Mouse (Mus musculus): ENCODE data around the gene Amdhd1. TPM values are rescaled to one million over a fixed set of nuclear protein-coding genes. Genes with fewer than 3 reads are reported as not detected.

Gene Amdhd1
- polyA plus RNA-seq, 1 experiment = 0.14 TPM

DNA sequence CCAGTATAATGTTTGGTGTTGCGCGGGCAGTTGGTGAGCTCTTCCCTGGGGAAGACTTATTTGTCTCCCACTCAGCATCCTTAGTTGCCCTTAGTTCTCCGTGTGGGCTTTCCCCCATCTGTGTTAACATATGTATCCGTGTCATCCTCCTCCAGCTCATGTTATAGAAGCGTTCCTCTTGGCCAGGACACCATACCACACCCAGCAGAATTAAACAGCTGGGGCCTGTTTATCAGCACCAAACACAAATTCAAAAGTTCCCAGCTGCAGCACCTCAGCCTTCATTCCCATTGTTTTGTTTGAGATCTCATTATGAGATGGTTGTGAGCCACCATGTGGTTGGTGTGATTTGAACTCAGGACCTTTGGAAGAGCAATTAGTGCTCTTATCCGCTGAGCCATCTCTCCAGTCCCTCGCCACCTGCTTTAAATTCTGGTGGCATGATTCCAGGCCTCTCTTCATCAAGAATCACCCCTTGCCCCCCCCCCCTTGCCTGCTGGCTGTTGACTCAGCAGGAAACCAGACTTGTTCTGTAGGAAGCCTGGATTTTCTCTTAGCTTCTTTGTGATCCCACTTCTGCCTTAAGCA is 31.4 kb downstream of the Amdhd1 start:
- no peaks in the 10 kb centered on the region for H3K27me3 ChIP-seq (ENCODE audit: control insufficient read depth, insufficient read depth, insufficient read length)
- no peaks in the 10 kb centered on the region for H3K36me3 ChIP-seq (ENCODE audit: control insufficient read depth, insufficient read depth)
- H3K4me2 ChIP-seq (ENCODE audit: low read depth) = no peak overlapping the region
- H3K4me3 ChIP-seq = no peak overlapping the region
- TF ChIP-seq MYOD1 (IDR thresholded peaks at IDR 0.05; ENCODE audit: control insufficient read depth in 1 of 3, insufficient read length in 2 of 3, low read depth in 2 of 3) = no peak
- no peak for TF ChIP-seq TCF3 (IDR thresholded peaks at IDR 0.05; ENCODE audit: insufficient read length, low read depth)
- no peak for TF ChIP-seq MYOG (IDR thresholded peaks at IDR 0.05; ENCODE audit: control insufficient read depth in 1 of 3, insufficient read depth in 1 of 3, insufficient read length in 2 of 3, low read depth in 2 of 3)
- TF ChIP-seq REST (IDR thresholded peaks at IDR 0.05; ENCODE audit: insufficient read depth, insufficient read length) = no peak
- TF ChIP-seq MAX (IDR thresholded peaks at IDR 0.05; ENCODE audit: low read depth) = no peak
- no peak for TF ChIP-seq E2F4 (IDR thresholded peaks at IDR 0.05; ENCODE audit: insufficient read depth)
- TF ChIP-seq TCF12 (IDR thresholded peaks at IDR 0.05; ENCODE audit: insufficient read depth, poor library complexity, severe bottlenecking) = no peak
- TF ChIP-seq SRF (IDR thresholded peaks at IDR 0.05; ENCODE audit: control insufficient read depth, insufficient read length, low read depth) = no peak
- no peak for TF ChIP-seq CEBPB (IDR thresholded peaks at IDR 0.05; ENCODE audit: insufficient read depth, poor library complexity, severe bottlenecking)
- TF ChIP-seq USF1 (IDR thresholded peaks at IDR 0.05; ENCODE audit: low read depth) = no peak
- TF ChIP-seq POLR2AphosphoS2 (IDR thresholded peaks at IDR 0.05; ENCODE audit: insufficient read length, low read depth) = no peak
- TF ChIP-seq POLR2A (IDR thresholded peaks at IDR 0.05; ENCODE audit: insufficient read length, low read depth) = no peak
- H3ac ChIP-seq (ENCODE audit: control insufficient read depth, insufficient read length) = no peak overlapping the region
- no peaks in the 10 kb centered on the region for H3K79me2 ChIP-seq (ENCODE audit: control insufficient read depth, insufficient read depth)

DNA sequence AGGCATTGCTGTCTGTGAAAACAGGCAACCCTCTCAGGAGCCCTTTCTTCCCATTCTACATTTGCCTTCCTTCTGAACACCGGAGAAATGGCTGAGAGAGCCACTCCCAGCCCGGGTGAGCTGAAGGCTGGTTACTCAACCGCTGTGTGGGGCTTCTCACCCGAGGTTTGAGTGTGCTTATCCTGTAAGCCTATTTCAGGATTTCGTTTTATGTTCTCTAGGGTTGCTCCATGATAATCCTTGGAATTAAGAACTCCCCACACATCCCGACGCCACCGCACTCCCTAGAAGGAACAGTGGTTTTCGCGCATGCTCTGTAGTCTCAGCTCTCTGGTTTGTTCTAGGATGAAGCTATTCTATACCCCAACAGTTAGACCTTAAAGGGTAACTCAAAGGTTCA is 38.5 kb downstream of the Amdhd1 start:
- no peak overlapping the region for H3K4me3 ChIP-seq
- no peaks in the 10 kb centered on the region for H3K27me3 ChIP-seq (ENCODE audit: control insufficient read depth, insufficient read depth, insufficient read length)
- TF ChIP-seq POLR2A (IDR thresholded peaks at IDR 0.05; ENCODE audit: insufficient read length, low read depth) = no peak
- no peak for TF ChIP-seq CEBPB (IDR thresholded peaks at IDR 0.05; ENCODE audit: insufficient read depth, poor library complexity, severe bottlenecking)
- no peak for TF ChIP-seq MAX (IDR thresholded peaks at IDR 0.05; ENCODE audit: low read depth)
- TF ChIP-seq USF1 (IDR thresholded peaks at IDR 0.05; ENCODE audit: low read depth) = no peak
- TF ChIP-seq MYOD1 (IDR thresholded peaks at IDR 0.05; ENCODE audit: control insufficient read depth in 1 of 3, insufficient read length in 2 of 3, low read depth in 2 of 3) = no peak
- TF ChIP-seq E2F4 (IDR thresholded peaks at IDR 0.05; ENCODE audit: insufficient read depth) = no peak
- no peak for TF ChIP-seq REST (IDR thresholded peaks at IDR 0.05; ENCODE audit: insufficient read depth, insufficient read length)
- no peak for TF ChIP-seq POLR2AphosphoS2 (IDR thresholded peaks at IDR 0.05; ENCODE audit: insufficient read length, low read depth)
- no peak for TF ChIP-seq TCF12 (IDR thresholded peaks at IDR 0.05; ENCODE audit: insufficient read depth, poor library complexity, severe bottlenecking)
- no peak for TF ChIP-seq SRF (IDR thresholded peaks at IDR 0.05; ENCODE audit: control insufficient read depth, insufficient read length, low read depth)
- TF ChIP-seq MYOG (IDR thresholded peaks at IDR 0.05; ENCODE audit: control insufficient read depth in 1 of 3, insufficient read depth in 1 of 3, insufficient read length in 2 of 3, low read depth in 2 of 3) = no peak
- TF ChIP-seq TCF3 (IDR thresholded peaks at IDR 0.05; ENCODE audit: insufficient read length, low read depth) = no peak
- no peak overlapping the region for H3ac ChIP-seq (ENCODE audit: control insufficient read depth, insufficient read length)
- H3K4me2 ChIP-seq (ENCODE audit: low read depth) = no peak overlapping the region
- H3K36me3 ChIP-seq (ENCODE audit: control insufficient read depth, insufficient read depth) = no peaks in the 10 kb centered on the region
- H3K79me2 ChIP-seq (ENCODE audit: control insufficient read depth, insufficient read depth) = no peaks in the 10 kb centered on the region

DNA sequence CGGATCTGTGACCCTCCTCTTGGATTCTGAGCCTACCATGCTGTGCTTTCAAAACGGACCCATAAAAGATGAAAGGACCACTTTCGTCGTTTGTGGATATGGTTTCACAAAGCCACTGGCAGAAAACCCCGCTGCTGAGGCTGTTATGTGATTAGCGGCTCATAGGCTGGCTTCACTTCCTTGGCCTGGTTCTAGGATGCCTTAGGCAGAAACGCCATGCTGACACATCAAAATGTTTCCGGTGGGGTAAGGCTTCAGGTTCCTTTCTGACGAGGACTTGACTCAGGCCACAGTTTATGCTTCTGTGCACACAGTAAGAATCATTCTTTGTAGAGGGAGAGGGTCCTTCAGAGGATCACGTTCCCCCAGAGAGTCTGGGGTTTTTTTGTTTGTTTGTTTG is 39.0 kb downstream of the Amdhd1 start:
- no peak for TF ChIP-seq REST (IDR thresholded peaks at IDR 0.05; ENCODE audit: insufficient read depth, insufficient read length)
- TF ChIP-seq E2F4 (IDR thresholded peaks at IDR 0.05; ENCODE audit: insufficient read depth) = no peak
- TF ChIP-seq SRF (IDR thresholded peaks at IDR 0.05; ENCODE audit: control insufficient read depth, insufficient read length, low read depth) = no peak
- TF ChIP-seq POLR2AphosphoS2 (IDR thresholded peaks at IDR 0.05; ENCODE audit: insufficient read length, low read depth) = no peak
- no peak for TF ChIP-seq TCF12 (IDR thresholded peaks at IDR 0.05; ENCODE audit: insufficient read depth, poor library complexity, severe bottlenecking)
- no peak for TF ChIP-seq CEBPB (IDR thresholded peaks at IDR 0.05; ENCODE audit: insufficient read depth, poor library complexity, severe bottlenecking)
- TF ChIP-seq MYOG (IDR thresholded peaks at IDR 0.05; ENCODE audit: control insufficient read depth in 1 of 3, insufficient read depth in 1 of 3, insufficient read length in 2 of 3, low read depth in 2 of 3) = no peak
- no peak for TF ChIP-seq MYOD1 (IDR thresholded peaks at IDR 0.05; ENCODE audit: control insufficient read depth in 1 of 3, insufficient read length in 2 of 3, low read depth in 2 of 3)
- TF ChIP-seq POLR2A (IDR thresholded peaks at IDR 0.05; ENCODE audit: insufficient read length, low read depth) = no peak
- TF ChIP-seq MAX (IDR thresholded peaks at IDR 0.05; ENCODE audit: low read depth) = no peak
- TF ChIP-seq TCF3 (IDR thresholded peaks at IDR 0.05; ENCODE audit: insufficient read length, low read depth) = no peak
- no peak for TF ChIP-seq USF1 (IDR thresholded peaks at IDR 0.05; ENCODE audit: low read depth)
- no peaks in the 10 kb centered on the region for H3K27me3 ChIP-seq (ENCODE audit: control insufficient read depth, insufficient read depth, insufficient read length)
- no peak overlapping the region for H3ac ChIP-seq (ENCODE audit: control insufficient read depth, insufficient read length)
- H3K79me2 ChIP-seq (ENCODE audit: control insufficient read depth, insufficient read depth) = no peaks in the 10 kb centered on the region
- H3K4me2 ChIP-seq (ENCODE audit: low read depth) = no peak overlapping the region
- H3K4me3 ChIP-seq = no peak overlapping the region
- no peaks in the 10 kb centered on the region for H3K36me3 ChIP-seq (ENCODE audit: control insufficient read depth, insufficient read depth)

DNA sequence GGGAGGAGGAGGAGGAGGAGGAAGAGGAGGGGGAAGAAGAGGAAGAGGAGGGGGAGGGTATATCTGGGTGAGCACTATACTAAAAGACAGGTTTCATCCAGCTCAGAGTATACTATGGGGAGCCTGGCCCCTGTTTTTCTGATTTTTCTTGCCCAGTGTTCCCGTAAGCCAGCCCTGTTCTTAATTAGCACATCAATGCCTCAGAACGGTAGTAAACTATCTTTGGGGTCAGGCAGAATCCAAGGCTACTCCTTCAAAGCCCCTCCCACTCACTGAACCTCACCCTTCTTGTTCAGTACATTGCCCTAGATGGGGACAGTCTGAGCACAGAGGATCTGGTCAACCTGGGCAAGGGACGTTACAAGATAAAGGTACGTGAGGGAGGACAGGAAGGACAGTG is 49.4 kb downstream of the Amdhd1 start:
- no peak overlapping the region for H3K4me2 ChIP-seq (ENCODE audit: low read depth)

More for the DNA sequence above, 49.4 kb downstream of the Amdhd1 start:
- no peak overlapping the region for H3ac ChIP-seq (ENCODE audit: control insufficient read depth, insufficient read length)
- TF ChIP-seq MYOG (IDR thresholded peaks at IDR 0.05; ENCODE audit: control insufficient read depth in 1 of 3, insufficient read depth in 1 of 3, insufficient read length in 2 of 3, low read depth in 2 of 3) (no peak), CEBPB (IDR thresholded peaks at IDR 0.05; ENCODE audit: insufficient read depth, poor library complexity, severe bottlenecking) (no peak), E2F4 (IDR thresholded peaks at IDR 0.05; ENCODE audit: insufficient read depth) (no peak), POLR2A (IDR thresholded peaks at IDR 0.05; ENCODE audit: insufficient read length, low read depth) (no peak), TCF3 (IDR thresholded peaks at IDR 0.05; ENCODE audit: insufficient read length, low read depth) (no peak), MYOD1 (IDR thresholded peaks at IDR 0.05; ENCODE audit: control insufficient read depth in 1 of 3, insufficient read length in 2 of 3, low read depth in 2 of 3) (no peak), REST (IDR thresholded peaks at IDR 0.05; ENCODE audit: insufficient read depth, insufficient read length) (no peak), MAX (IDR thresholded peaks at IDR 0.05; ENCODE audit: low read depth) (no peak), TCF12 (IDR thresholded peaks at IDR 0.05; ENCODE audit: insufficient read depth, poor library complexity, severe bottlenecking) (no peak), USF1 (IDR thresholded peaks at IDR 0.05; ENCODE audit: low read depth) (no peak), POLR2AphosphoS2 (IDR thresholded peaks at IDR 0.05; ENCODE audit: insufficient read length, low read depth) (no peak), SRF (IDR thresholded peaks at IDR 0.05; ENCODE audit: control insufficient read depth, insufficient read length, low read depth) (no peak)
- H3K36me3 ChIP-seq (ENCODE audit: control insufficient read depth, insufficient read depth) = no peaks in the 10 kb centered on the region
- H3K79me2 ChIP-seq (ENCODE audit: control insufficient read depth, insufficient read depth) = no peaks in the 10 kb centered on the region
- no peak overlapping the region for H3K4me3 ChIP-seq
- no peaks in the 10 kb centered on the region for H3K27me3 ChIP-seq (ENCODE audit: control insufficient read depth, insufficient read depth, insufficient read length)
